Mouse (Mus musculus): Measurements from ENCODE around the gene Grb10. TPM values are rescaled to one million over a fixed set of nuclear protein-coding genes. Genes with fewer than 3 reads are reported as not detected.

Gene Grb10
- total and polyA plus RNA-seq, 2 experiments from 2014 or later: 43.9 to 94.0 TPM

DNA sequence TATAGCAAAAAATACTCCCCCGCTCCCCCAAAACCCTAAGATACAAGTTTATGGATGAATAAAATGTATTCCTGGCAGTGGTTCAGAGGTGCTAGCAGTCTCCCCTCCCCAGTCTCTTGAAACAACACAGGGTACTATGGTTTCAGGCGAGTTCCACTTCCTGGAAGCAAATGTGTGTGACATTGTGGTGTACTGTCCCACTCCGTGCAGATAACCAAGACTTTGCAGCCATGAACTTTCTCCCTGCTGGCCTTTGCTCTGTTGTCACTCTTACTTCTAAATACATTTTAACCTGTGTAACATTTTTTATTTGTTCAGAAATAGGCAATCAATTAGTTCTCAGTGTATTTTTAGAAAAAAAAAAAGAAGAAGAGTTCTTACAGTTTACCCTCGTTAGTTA is 20.5 kb upstream of the Grb10 start:
- DNase-seq (ENCODE audit: low spot score): no peak
- H3K4me1 ChIP-seq (ENCODE audit: insufficient read depth, low read length): no peaks in the 10 kb centered on the region
- H3K9ac ChIP-seq (replicated peaks; ENCODE audit: low read length, poor library complexity, severe bottlenecking): no peak overlapping the region
- H3K27ac ChIP-seq (ENCODE audit: low read depth, low read length): no peak overlapping the region
- no peaks in the 10 kb centered on the region for H3K27me3 ChIP-seq (ENCODE audit: insufficient read depth, low read length)
- no peak overlapping the region for H3K4me2 ChIP-seq (ENCODE audit: low read depth, low read length, poor library complexity, severe bottlenecking)
- no peak for TF ChIP-seq CTCF (IDR thresholded peaks at IDR 0.05)
- 80% methylated on average over 4 of the region's 4 CpGs for WGBS
- no peak for ATAC-seq (ENCODE audit: low FRiP score)
- no peaks in the 10 kb centered on the region for H3K36me3 ChIP-seq (ENCODE audit: insufficient read depth, low read length)
- H3K9me3 ChIP-seq (ENCODE audit: low read length): no peaks in the 10 kb centered on the region
- H3K4me3 ChIP-seq (ENCODE audit: low read depth, low read length): no peak overlapping the region

DNA sequence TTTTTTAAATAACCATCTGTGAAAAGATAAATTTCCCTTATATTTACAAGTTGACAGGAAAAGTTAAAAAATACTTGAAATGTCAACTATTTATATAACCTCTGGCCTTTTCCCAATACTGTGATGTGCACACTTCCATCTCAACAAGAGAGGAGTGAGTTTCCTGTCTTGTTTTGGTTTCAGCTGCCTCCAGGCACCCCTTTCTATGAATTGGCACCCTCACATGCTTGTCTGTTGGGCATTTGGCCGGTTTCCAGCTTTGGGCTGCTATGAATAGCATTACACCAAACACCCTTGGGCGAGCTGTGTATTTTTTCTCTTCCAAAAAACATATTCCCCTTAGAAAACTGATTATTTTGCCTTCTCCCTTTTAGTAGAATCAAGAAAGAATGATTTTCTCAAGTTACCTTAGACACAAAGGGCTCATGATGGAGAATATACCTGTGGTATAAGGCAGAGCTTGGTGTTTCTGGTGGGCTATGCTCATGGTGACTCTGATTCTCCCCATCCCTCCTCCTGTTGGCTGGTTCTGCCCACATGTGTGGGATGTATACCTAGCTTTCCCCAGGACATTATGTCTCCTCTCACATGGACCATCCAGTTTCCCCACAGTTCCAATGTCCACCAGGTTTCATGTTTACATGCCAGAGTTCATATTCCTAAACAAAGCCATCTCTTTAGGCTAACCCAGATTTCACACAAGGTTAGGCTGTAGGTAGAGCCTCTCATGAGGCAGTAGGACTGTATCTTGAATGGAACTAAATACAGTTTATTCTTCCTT is 10.3 kb upstream of the Grb10 start:
- no peaks in the 10 kb centered on the region for H3K4me1 ChIP-seq (ENCODE audit: insufficient read depth, low read length)
- no peak for TF ChIP-seq CTCF (IDR thresholded peaks at IDR 0.05)
- H3K4me3 ChIP-seq (ENCODE audit: low read depth, low read length): no peak overlapping the region
- 63% methylated on average over 2 of the region's 2 CpGs for WGBS
- H3K9ac ChIP-seq (replicated peaks; ENCODE audit: low read length, poor library complexity, severe bottlenecking): no peak overlapping the region
- no peak overlapping the region for H3K4me2 ChIP-seq (ENCODE audit: low read depth, low read length, poor library complexity, severe bottlenecking)
- no peak overlapping the region for H3K27ac ChIP-seq (ENCODE audit: low read depth, low read length)
- no peak for DNase-seq (ENCODE audit: low spot score)
- H3K36me3 ChIP-seq (ENCODE audit: insufficient read depth, low read length): no peaks in the 10 kb centered on the region
- H3K27me3 ChIP-seq (ENCODE audit: insufficient read depth, low read length): no peaks in the 10 kb centered on the region
- no peak for ATAC-seq (ENCODE audit: low FRiP score)
- no peaks in the 10 kb centered on the region for H3K9me3 ChIP-seq (ENCODE audit: low read length)

DNA sequence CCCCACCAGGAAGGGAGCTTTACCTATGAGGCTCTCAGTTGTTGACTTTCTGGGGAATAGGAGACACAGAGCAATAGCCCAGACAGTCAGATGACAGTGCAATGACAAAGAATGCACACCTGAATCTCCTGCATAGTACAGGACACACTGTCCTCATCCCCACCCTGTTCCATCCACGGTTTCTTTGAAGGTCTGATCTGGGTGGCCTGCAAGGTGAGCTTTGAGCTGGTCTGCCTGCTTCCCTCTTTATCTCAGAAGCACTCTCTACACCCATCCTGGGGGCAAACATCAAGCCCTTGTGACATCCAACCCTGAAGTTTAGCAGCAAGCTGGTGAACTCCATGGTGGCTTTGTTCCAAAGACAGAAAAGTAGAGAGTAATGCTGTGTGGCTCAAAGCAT is 9.7 kb upstream of the Grb10 start:
- H3K9me3 ChIP-seq (ENCODE audit: low read length): no peaks in the 10 kb centered on the region
- WGBS: 77% methylated on average over 1 of the region's 1 CpGs
- H3K4me3 ChIP-seq (ENCODE audit: low read depth, low read length): no peak overlapping the region
- no peak for TF ChIP-seq CTCF (IDR thresholded peaks at IDR 0.05)
- no peaks in the 10 kb centered on the region for H3K4me1 ChIP-seq (ENCODE audit: insufficient read depth, low read length)
- H3K27ac ChIP-seq (ENCODE audit: low read depth, low read length): no peak overlapping the region
- H3K9ac ChIP-seq (replicated peaks; ENCODE audit: low read length, poor library complexity, severe bottlenecking): no peak overlapping the region
- ATAC-seq (ENCODE audit: low FRiP score) (no peak), DNase-seq (ENCODE audit: low spot score) (no peak)
- H3K27me3 ChIP-seq (ENCODE audit: insufficient read depth, low read length): peaks cover 2% of the 10 kb centered on the region; the same call in 1 of the 2 replicates
- no peak overlapping the region for H3K4me2 ChIP-seq (ENCODE audit: low read depth, low read length, poor library complexity, severe bottlenecking)
- no peaks in the 10 kb centered on the region for H3K36me3 ChIP-seq (ENCODE audit: insufficient read depth, low read length)

DNA sequence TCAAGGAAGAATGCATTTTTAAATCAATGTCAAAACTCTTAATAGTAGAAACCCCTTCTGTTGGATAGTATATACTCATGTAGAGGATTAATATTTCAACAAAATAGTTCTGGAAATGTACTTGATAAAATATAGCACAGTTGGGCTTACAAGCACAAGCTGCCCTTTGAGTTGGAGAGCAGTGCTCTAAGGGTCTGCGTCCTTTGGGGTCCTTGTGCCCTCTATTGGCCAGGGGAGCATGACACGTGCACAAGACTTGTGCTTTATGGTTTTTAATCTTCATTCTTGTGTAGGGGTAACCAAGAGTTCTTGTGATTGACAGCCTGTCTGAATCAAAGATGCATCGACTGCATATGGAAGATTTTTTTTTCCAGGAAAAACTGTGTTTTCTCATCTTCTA is 5.8 kb upstream of the Grb10 start:
- Histone ChIP-seq H3K27me3 (ENCODE audit: insufficient read depth, low read length) (peaks cover 26% of the 10 kb centered on the region), H3K36me3 (ENCODE audit: insufficient read depth, low read length) (no peaks in the 10 kb centered on the region), H3K4me2 (ENCODE audit: low read depth, low read length, poor library complexity, severe bottlenecking) (no peak overlapping the region), H3K9me3 (ENCODE audit: low read length) (no peaks in the 10 kb centered on the region), H3K4me1 (ENCODE audit: insufficient read depth, low read length) (no peaks in the 10 kb centered on the region), H3K27ac (ENCODE audit: low read depth, low read length) (no peak overlapping the region), H3K4me3 (ENCODE audit: low read depth, low read length) (no peak overlapping the region), H3K9ac (replicated peaks; ENCODE audit: low read length, poor library complexity, severe bottlenecking) (no peak overlapping the region)
- ATAC-seq (ENCODE audit: low FRiP score) (no peak), DNase-seq (ENCODE audit: low spot score) (no peak)
- WGBS: 46% methylated on average over 3 of the region's 3 CpGs
- no peak for TF ChIP-seq CTCF (IDR thresholded peaks at IDR 0.05)

DNA sequence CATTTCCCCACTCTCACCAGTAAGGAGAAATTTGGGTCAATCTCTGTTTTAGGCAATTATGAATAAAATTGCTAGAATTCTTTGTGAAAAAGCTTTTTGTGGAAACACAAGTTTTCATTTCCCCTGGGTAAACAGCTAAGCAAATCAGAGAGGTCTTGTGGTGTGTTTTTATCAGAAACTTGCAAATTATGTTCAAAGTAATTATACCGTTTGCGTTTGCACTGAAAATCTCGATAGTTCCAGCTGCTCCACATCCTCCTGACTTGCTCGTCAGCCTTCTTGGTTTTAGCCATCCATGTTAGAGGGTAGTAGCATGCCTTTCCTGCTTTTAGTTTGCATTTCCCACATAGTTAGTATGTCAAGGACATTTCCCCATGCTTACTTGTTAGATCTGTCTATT is 3.3 kb upstream of the Grb10 start:
- peaks cover 47% of the 10 kb centered on the region for H3K27me3 ChIP-seq (ENCODE audit: insufficient read depth, low read length)
- no peak for TF ChIP-seq CTCF (IDR thresholded peaks at IDR 0.05)
- DNase-seq (ENCODE audit: low spot score) (no peak), ATAC-seq (ENCODE audit: low FRiP score) (no peak)
- no peak overlapping the region for H3K9ac ChIP-seq (replicated peaks; ENCODE audit: low read length, poor library complexity, severe bottlenecking)
- no peaks in the 10 kb centered on the region for H3K36me3 ChIP-seq (ENCODE audit: insufficient read depth, low read length)
- no peak overlapping the region for H3K27ac ChIP-seq (ENCODE audit: low read depth, low read length)
- H3K9me3 ChIP-seq (ENCODE audit: low read length): no peaks in the 10 kb centered on the region
- H3K4me2 ChIP-seq (ENCODE audit: low read depth, low read length, poor library complexity, severe bottlenecking): no peak overlapping the region
- 83% methylated on average over 4 of the region's 4 CpGs for WGBS
- H3K4me3 ChIP-seq (ENCODE audit: low read depth, low read length): no peak overlapping the region
- no peaks in the 10 kb centered on the region for H3K4me1 ChIP-seq (ENCODE audit: insufficient read depth, low read length)

DNA sequence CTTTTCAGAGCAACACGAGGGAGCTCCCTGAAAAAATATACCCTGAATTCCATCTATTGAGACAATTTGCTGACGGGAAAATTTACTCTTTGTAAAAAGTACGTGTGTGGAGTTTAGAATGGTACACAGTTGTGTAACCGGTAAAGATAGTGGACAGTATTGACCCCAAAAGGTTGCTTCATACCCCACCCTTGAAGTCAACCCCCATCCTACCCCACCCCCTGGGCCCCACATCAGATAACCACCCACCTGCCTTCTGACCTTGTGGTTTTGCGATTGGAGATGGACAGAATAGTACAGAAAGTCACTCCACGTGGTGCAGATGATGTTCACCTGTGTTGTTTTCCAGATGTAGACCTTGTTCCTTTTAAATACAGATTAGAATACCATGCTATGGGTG is 2.9 kb upstream of the Grb10 start:
- DNase-seq (ENCODE audit: low spot score) (no peak), ATAC-seq (ENCODE audit: low FRiP score) (no peak)
- H3K4me2 ChIP-seq (ENCODE audit: low read depth, low read length, poor library complexity, severe bottlenecking): no peak overlapping the region
- WGBS: 83% methylated on average over 6 of the region's 6 CpGs
- H3K27me3 ChIP-seq (ENCODE audit: insufficient read depth, low read length): peaks cover 51% of the 10 kb centered on the region
- no peak overlapping the region for H3K27ac ChIP-seq (ENCODE audit: low read depth, low read length)
- H3K36me3 ChIP-seq (ENCODE audit: insufficient read depth, low read length): no peaks in the 10 kb centered on the region
- H3K9me3 ChIP-seq (ENCODE audit: low read length): no peaks in the 10 kb centered on the region
- TF ChIP-seq CTCF (IDR thresholded peaks at IDR 0.05): no peak
- H3K4me3 ChIP-seq (ENCODE audit: low read depth, low read length): no peak overlapping the region
- no peaks in the 10 kb centered on the region; the same call in 1 of the 2 replicates for H3K4me1 ChIP-seq (ENCODE audit: insufficient read depth, low read length)
- no peak overlapping the region for H3K9ac ChIP-seq (replicated peaks; ENCODE audit: low read length, poor library complexity, severe bottlenecking)
